Mouse (Mus musculus) 3134 (cell line): ENCODE measurements around the gene Sel1l.

Experiments
- DNase-seq: peaks from one replicate; pipeline ENCODE4 v3.0.0-alpha.2; 2011; ENCODE audit warnings: low spot score; ENCODE audit not compliant: insufficient read length; ENCODE audit errors: extremely low read depth

The Sel1l gene

GRCm38 (mm10) chr12:91849045-91849467 lies at the start of gene Sel1l:
TSS of gene Sel1l (minus strand) at chr12:91849157.
- DNase-seq, result peak; percentile 97

- DNase-seq, result no peak
Measured at GRCm38 (mm10) chr12:91892622-91893560, 43.9 kb upstream of the Sel1l start.

- DNase-seq, result no peak
Measured at GRCm38 (mm10) chr12:91880431-91880830, 31.5 kb upstream of the Sel1l start.

- peak; percentile 35 for DNase-seq
Measured at GRCm38 (mm10) chr12:91878912-91879250, 29.9 kb upstream of the Sel1l start.

DNA sequence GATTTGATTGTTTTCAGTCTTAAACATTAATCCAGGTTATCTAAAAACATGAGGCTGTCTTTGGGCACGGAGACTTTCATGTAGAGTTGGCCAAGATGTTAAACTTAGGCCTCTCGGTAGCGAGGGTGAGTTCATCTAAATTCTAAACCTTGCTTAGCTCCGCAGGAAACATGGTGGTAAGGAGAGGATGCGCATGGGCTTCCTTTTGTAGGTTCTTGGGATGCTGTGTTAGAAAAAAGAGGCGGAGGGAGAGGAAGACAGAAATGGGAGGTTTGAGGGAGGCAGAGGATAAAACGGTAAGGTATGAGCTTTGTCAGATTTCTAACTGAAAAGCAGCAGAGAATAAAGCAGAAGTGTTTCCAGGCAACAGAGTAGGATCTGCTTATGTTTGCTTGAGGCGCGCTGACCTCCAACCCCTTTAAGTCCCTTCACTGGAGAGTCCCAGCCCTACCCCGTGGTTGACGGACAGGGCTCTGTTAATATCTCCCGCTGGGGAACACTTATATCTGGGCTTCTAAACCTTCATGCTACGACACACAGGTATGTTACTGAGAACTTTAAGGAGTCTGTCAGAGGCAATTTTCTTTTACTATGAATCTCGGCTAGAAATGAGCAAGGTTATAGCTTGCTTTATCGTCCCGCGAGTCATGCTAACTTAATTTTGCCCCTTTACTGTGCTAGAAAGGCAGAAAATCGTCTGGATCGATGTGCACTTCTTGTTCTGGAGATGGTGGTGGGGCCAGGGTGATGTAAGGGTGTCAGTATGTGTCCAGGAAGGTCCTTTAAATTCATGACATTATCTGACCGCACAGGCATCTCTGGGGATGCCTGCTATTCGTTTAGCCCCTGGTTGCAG lies 29.3 kb upstream of the Sel1l start:
- no peak for DNase-seq

DNA sequence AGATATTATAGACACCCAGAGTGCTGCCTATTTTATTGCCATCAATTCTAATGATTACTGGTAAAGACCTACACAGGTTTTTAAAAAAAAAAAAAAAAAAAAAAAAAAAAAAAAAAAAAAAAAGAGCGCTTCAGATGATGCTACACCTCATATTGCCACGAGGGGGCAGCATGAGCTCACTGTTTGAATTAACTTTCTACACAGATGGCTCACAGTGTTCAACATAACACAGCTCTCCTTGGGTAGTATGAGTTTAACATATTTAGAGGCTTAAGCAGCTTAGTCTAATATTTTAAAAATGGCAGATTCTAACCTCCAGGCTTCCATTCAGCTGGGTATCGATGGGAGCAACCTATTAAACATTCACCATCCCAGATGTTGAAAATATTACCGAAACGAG lies 28.7 kb upstream of the Sel1l start:
- no peak for DNase-seq

DNA sequence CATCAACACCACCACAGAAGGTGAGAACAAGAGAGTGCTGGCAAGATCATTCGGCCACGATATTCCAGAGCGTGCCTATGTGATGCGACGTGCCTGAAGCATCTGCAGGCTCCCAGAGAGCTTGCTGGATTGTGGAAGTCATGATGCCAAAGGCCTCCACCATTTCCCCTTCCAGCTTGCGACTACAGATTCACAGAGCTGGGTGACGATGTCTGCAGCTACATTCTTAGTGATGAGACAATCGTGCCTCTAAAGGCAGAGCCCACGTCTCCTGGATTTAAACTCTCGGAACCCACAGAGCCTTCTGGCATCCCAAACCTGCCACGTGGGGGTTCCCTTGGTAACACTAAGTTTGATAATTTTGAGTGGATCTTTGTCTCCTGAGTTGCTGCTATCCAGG lies 21.7 kb upstream of the Sel1l start:
- DNase-seq, result no peak

GRCm38 (mm10) chr12:91869352-91869751 lies 20.4 kb upstream of the Sel1l start:
- no peak for DNase-seq

DNA sequence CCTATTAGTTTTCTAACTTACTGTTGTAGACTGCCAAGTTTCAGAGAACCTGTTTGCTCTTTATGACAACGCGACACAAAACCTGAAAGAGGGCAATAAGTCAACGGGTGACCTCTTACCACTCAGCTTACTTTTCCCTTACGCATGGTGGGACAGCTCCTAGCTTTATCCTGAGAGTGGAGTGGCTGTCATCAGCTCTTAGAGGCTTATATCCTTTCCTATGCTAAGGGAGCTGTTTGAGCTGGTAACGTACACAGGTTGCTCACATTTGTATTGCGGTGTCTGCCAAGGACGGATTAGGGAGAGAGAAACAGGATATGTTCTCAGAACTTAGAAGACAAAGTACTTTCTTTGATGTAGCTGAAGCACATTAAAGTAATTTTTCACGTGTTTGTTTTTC lies 5.4 kb upstream of the Sel1l start:
- DNase-seq, result no peak

DNA sequence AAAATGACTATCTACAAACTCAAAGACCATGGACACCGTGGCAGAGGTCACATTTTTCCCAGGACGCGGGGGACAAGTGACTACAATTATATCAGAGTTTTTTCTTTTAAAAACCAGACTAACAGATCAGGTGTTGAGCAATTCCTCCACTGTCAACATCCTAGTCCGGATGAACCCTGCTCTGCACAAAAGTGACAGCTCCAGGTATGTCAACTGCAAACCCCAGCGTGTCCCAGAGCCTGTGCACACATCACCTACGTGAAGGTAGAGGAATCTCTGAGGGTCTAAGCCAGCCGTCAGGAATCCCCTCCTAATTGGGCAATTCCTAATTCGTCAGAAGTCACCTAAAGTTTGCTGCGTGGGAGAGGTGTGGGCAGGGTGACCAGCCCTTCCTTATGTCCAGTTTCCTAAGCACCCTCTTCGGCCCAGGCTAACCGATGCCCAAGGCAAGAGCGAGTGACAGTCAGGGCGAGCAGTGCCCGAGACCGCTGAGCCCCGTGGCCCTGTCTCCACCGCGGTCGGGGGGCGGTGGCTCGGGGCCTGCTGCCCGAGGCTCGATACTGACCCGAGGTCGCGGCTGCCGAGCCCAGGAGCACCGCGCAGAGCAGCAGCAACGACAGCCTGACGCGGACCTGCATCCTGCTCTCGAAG lies 438 bp downstream of the Sel1l start:
- no peak for DNase-seq

DNA sequence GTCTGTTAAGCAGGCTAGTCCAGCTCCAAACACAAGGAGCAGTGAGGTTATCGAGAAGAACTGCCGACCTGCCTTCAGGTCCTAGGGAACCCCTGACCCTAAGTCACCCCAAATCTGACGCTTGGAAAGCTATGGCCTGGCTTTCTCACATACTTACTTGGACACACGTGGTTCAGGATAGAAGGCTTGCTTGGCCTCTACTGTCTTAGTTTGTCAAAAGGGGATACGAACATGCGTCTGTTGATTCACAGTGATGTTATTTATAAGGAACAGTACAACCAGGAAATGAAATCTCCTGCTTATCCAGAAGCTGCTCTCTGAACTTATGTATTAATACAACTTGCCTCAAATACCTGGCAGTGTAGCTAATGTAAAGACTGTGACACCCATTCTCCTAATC lies 2.9 kb downstream of the Sel1l start:
- DNase-seq, result no peak

GRCm38 (mm10) chr12:91845393-91845792 lies 3.6 kb downstream of the Sel1l start:
- DNase-seq, result no peak

- DNase-seq, result no peak
Measured at GRCm38 (mm10) chr12:91844542-91844941, 4.4 kb downstream of the Sel1l start.

DNA sequence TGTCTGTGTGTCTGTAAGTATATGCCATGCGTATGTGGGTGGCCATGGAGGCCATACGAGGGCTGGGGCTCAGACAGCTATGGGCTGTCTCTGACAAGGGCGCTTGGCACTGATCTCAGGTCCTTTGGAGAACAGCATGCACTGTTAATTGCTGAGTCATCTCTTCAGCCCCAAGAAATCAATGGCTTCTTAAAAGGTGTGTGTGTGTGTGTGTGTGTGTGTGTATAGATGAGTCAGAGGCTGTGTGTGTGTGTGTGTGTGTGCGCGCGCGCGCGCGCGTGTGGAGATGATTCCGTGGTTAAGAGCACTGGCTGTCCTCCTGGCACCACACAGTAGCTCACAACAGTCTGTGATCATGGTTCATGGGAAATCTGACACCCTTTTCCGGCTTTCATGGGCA lies 5.1 kb downstream of the Sel1l start:
- DNase-seq, result peak; percentile 16

DNA sequence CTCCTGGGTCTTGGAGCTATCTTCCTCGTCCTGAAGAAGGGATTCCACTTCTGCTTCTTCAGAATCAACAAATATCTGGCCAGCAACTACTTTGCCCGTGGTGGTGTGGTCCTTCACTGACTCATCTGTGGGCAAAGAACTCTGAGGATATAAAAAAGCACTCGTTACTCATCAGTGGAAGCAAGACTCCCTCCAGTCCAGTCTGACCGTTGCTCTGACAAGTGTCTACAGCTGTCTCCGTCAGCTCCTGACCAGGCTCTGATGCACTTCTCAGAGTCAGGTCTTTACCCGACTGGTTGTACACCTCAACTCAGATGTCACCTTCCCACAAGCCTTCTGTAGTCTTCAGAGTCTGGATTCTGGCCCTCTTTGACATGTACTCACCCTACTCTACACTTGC lies 7.2 kb downstream of the Sel1l start:
- DNase-seq, result no peak

- no peak for DNase-seq
Measured at GRCm38 (mm10) chr12:91838261-91838660, 10.7 kb downstream of the Sel1l start.

DNA sequence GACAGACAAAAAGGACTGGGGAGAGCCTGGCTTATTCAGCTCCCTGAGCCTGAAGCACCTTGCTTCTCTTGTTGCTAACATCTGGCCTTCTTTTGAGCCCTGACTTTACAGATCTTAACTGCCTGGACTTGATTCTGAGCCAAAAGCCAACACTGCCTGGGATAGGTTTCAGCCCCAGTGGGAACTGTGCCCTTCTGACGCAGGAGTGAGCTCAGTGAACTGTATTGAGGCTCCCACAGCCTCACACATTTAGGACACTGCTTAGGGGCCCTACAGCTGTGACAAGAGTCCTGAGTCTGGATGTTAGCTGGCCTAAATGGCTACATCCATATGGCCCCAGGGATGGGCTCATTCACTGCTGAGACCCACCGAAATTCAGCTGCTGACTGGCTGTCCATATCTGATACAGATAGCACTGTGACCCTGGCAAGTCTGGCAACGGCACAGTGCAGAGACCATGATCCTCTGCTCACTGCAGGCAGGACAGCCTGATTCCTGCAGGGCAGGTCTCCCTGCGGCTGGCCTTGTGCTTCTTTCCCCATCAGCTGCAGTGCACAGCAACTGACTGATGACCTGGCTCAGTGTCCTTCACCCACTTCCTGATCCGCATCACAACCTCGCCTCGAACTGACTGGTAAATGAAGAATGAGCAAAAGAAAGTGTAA lies 11.4 kb downstream of the Sel1l start:
- no peak for DNase-seq

- no peak for DNase-seq
Measured at GRCm38 (mm10) chr12:91833939-91834333, 15.0 kb downstream of the Sel1l start.

- no peak for DNase-seq
Measured at GRCm38 (mm10) chr12:91833237-91833938, 15.6 kb downstream of the Sel1l start.

DNA sequence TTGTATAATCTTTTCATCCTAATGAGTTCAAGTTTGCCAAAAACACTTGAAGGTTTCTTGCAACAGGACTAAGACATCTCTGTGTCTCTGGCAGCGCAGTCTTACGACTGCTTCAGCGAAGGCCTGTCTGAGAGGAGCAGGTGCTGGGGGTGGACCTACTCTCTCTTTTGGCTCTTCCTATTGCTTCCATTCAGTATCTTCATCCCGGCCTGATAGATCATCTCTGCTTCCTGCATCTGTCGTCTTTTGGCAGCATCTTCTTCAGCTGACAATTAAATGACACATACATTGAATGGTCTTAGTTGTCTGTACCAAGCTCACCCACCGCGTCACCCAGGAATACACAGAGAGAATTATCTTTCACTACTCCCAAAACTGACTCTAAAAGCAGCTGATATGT lies 17.5 kb downstream of the Sel1l start:
- DNase-seq, result no peak
